Mouse (Mus musculus): ENCODE measurements at regions not wholly inside any gene's neighbourhood (a gene's known extent, or its start where the extent isn't known, plus 50 kb on each side); places are given as distances from the start of the nearest gene placed in this dataset.
"Not testable (repeated sequence)": the region's sequence is repeated elsewhere in the genome, so short reads cannot be mapped to it uniquely, and the experiment has no call there.

DNA sequence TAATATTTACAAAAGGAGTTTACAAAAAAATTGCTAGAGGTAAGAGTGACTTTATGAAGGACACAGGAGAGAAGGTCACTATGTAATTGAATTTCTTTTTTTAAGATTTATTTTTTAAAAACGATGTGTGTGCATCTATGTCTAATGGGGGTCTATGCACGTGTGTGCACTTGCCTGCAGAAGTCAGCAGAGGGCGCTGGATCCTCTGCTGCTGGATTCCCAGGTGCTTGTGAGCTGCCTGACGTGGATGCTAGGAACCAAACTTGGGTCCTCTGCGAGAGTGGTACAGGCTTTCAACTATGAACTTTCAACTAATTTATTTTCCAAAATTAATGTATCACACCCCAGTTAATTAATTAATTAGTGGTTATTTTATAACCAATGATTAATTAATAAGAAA is 85.0 kb downstream of the Glrx3 start:
- Histone ChIP-seq H3K36me3 (replicated peaks) (no peaks in the 10 kb centered on the region), H3K27me3 (no peaks in the 10 kb centered on the region), H3K4me3 (replicated peaks) (no peak overlapping the region), H3K4me1 (peaks cover 9% of the 10 kb centered on the region; the same call in 1 of the 2 replicates), H3K4me2 (no peak overlapping the region), H3K27ac (no peak overlapping the region), H3K9ac (no peak overlapping the region), H3K9me3 (no peaks in the 10 kb centered on the region)
- WGBS = 81% methylated on average over 5 of the region's 5 CpGs
- no peak for ATAC-seq (ENCODE audit: low FRiP score)

DNA sequence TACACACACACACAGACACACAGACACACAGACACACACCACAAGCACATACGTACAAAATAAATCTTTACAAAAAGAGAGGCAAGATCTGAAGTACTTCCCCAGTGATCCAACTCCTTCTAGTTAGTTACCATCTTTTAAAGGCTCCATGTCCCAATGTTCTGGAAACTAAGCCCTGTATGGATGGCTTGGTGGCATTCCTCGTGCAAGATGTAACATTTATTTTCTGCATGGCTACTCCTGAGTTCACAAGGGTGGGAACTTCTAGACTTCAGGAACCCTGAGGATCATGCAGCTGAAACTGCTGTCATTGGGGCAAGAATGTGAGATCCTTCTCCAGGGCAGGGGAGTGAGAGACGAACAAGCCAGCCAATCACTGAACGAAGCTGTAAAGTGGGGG is 96.1 kb downstream of the Glrx3 start:
- Histone ChIP-seq H3K4me1 (no peaks in the 10 kb centered on the region), H3K4me2 (no peak overlapping the region), H3K27ac (no peak overlapping the region), H3K9me3 (no peaks in the 10 kb centered on the region), H3K9ac (no peak overlapping the region), H3K36me3 (replicated peaks) (no peaks in the 10 kb centered on the region), H3K4me3 (replicated peaks) (no peak overlapping the region), H3K27me3 (no peaks in the 10 kb centered on the region)
- ATAC-seq (ENCODE audit: low FRiP score) = no peak
- 82% methylated on average over 4 of the region's 4 CpGs for WGBS

DNA sequence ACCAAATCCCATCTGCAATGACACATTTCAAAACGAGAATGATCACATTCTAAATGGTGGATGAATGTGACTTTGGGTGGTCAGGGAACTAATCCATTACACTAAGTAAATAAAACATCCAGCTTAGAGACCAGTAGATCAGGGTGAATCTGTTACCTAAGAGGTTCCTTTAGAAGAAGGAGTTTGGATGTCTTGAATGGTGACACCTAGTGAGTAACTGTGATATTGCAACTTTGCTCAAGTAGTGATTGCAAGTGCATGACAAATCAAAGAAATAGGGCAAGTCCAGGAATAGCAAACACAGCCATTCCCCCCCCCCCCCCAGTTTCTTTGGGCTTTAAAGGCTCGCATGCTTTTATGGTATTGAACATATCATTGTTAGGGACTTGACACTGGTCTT is 112.6 kb downstream of the Glrx3 start:
- Histone ChIP-seq H3K9me3 (no peaks in the 10 kb centered on the region), H3K4me2 (no peak overlapping the region), H3K9ac (no peak overlapping the region), H3K27me3 (no peaks in the 10 kb centered on the region), H3K36me3 (replicated peaks) (no peaks in the 10 kb centered on the region), H3K27ac (no peak overlapping the region), H3K4me3 (replicated peaks) (no peak overlapping the region), H3K4me1 (no peaks in the 10 kb centered on the region)
- no peak for ATAC-seq (ENCODE audit: low FRiP score)
- WGBS = 30% methylated on average over 2 of the region's 2 CpGs

- WGBS = 52% methylated on average over 5 of the region's 5 CpGs
- ATAC-seq (ENCODE audit: low FRiP score) = no peak
- Histone ChIP-seq H3K9ac (no peak overlapping the region), H3K4me3 (replicated peaks) (no peak overlapping the region), H3K4me1 (no peaks in the 10 kb centered on the region), H3K36me3 (replicated peaks) (no peaks in the 10 kb centered on the region), H3K27me3 (no peaks in the 10 kb centered on the region), H3K4me2 (no peak overlapping the region), H3K9me3 (no peaks in the 10 kb centered on the region), H3K27ac (no peak overlapping the region)
These were observed 115.3 kb downstream of the Glrx3 start for GRCm38 (mm10) chr7:137552551-137553198.

- no peak overlapping the region for H3K27ac ChIP-seq
- H3K4me2 ChIP-seq = no peak overlapping the region
- H3K4me3 ChIP-seq (replicated peaks) = no peak overlapping the region
- no peaks in the 10 kb centered on the region for H3K4me1 ChIP-seq
- no peaks in the 10 kb centered on the region for H3K9me3 ChIP-seq
- ATAC-seq (ENCODE audit: low FRiP score) = no peak
- H3K36me3 ChIP-seq (replicated peaks) = no peaks in the 10 kb centered on the region
- H3K9ac ChIP-seq = no peak overlapping the region
- 65% methylated on average over 2 of the region's 2 CpGs for WGBS
- no peaks in the 10 kb centered on the region for H3K27me3 ChIP-seq
These were observed 118.1 kb downstream of the Glrx3 start for GRCm38 (mm10) chr7:137555481-137555880.

DNA sequence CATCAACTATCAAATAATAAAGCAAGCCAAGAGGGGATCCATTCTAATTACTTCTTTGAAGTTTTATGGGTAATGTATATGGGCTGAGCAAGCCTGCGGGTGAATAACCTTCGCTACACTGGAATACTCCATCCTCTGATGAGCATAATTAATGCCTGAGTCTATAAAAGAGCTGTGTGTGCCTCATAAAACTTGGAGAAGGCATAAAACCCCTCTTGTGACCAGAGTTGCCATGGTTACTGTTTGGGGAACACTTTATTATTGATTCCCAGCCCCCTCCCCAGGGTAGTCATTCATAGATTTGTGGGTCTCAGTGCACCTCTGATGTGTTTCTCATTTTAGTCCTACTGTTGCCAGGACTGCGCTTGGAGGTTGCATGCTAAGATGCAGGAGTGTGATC is 120.0 kb downstream of the Glrx3 start:
- H3K27me3 ChIP-seq = no peaks in the 10 kb centered on the region
- no peaks in the 10 kb centered on the region for H3K9me3 ChIP-seq
- H3K9ac ChIP-seq = no peak overlapping the region
- no peak overlapping the region for H3K4me2 ChIP-seq
- no peak for ATAC-seq (ENCODE audit: low FRiP score)
- H3K27ac ChIP-seq = no peak overlapping the region
- H3K4me3 ChIP-seq (replicated peaks) = no peak overlapping the region
- H3K4me1 ChIP-seq = 0 out of 2 replicates have a peak, but pooled peaks cover 2% of the 10 kb centered on the region
- WGBS = 83% methylated on average over 3 of the region's 3 CpGs
- H3K36me3 ChIP-seq (replicated peaks) = no peaks in the 10 kb centered on the region

- Histone ChIP-seq H3K36me3 (replicated peaks) (no peaks in the 10 kb centered on the region), H3K4me2 (no peak overlapping the region), H3K27me3 (no peaks in the 10 kb centered on the region), H3K9ac (no peak overlapping the region), H3K9me3 (no peaks in the 10 kb centered on the region), H3K27ac (no peak overlapping the region), H3K4me3 (replicated peaks) (no peak overlapping the region), H3K4me1 (peaks cover 2% of the 10 kb centered on the region; the same call in 1 of the 2 replicates)
- WGBS = 85% methylated on average over 3 of the region's 3 CpGs
- ATAC-seq (ENCODE audit: low FRiP score) = no peak
These were observed 121.5 kb downstream of the Glrx3 start for GRCm38 (mm10) chr7:137558871-137559270.

DNA sequence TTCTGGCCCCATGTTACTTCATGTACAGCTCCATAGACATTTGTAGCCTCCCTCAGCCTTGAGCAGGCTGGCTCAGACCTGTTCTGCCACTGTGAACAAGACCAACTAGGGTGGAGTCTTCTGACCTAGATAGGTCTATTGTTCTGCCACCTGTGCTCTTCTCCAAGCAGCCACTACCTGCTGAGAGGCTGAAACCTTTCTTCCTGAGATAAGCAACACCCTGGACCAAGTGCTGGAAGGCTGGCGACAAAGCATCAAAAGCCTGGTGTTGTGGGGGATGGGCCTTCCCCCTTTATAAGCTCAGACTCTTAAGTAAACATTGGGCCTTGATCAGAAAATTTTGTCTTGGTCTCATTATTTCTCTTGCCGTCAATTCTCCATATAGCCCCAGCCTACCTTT is 132.8 kb downstream of the Glrx3 start:
- WGBS = 86% methylated on average over 2 of the region's 2 CpGs
- no peaks in the 10 kb centered on the region for H3K36me3 ChIP-seq (replicated peaks)
- no peak for ATAC-seq (ENCODE audit: low FRiP score)

DNA sequence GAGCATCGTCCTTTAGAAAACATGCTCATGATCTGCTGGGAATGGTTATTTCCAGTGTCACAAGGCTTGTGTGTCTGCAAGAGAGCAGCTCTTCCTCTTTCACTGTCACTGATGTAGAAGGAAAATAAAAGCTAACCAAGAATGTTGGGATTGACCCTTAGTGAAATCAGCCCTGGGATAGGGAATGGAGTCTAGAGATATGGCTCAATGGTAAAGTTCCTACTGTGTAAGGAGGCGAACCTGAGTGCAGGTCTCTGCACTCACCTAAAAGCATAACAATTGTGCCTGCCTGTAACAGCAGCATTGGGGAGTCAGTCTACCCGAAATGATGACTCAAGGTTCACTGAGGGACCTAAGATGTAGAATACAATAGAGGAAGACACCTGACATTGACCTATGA is 138.1 kb downstream of the Glrx3 start:
- Histone ChIP-seq H3K9ac (no peak overlapping the region), H3K4me2 (no peak overlapping the region), H3K27me3 (no peaks in the 10 kb centered on the region), H3K4me1 (no peaks in the 10 kb centered on the region), H3K4me3 (replicated peaks) (no peak overlapping the region), H3K9me3 (no peaks in the 10 kb centered on the region), H3K36me3 (replicated peaks) (no peaks in the 10 kb centered on the region), H3K27ac (no peak overlapping the region)
- ATAC-seq (ENCODE audit: low FRiP score) = no peak
- 74% methylated on average over 3 of the region's 3 CpGs for WGBS

More for the DNA sequence above, 132.8 kb downstream of the Glrx3 start:
- H3K4me2 ChIP-seq = no peak overlapping the region
- no peaks in the 10 kb centered on the region for H3K27me3 ChIP-seq
- no peak overlapping the region for H3K9ac ChIP-seq
- no peaks in the 10 kb centered on the region for H3K9me3 ChIP-seq
- H3K27ac ChIP-seq = no peak overlapping the region
- H3K4me3 ChIP-seq (replicated peaks) = no peak overlapping the region
- H3K4me1 ChIP-seq = no peaks in the 10 kb centered on the region

GRCm38 (mm10) chr7:137576251-137576650 is 138.8 kb downstream of the Glrx3 start:
- Histone ChIP-seq H3K9ac (no peak overlapping the region), H3K4me3 (replicated peaks) (no peak overlapping the region), H3K9me3 (no peaks in the 10 kb centered on the region), H3K27me3 (no peaks in the 10 kb centered on the region), H3K36me3 (replicated peaks) (no peaks in the 10 kb centered on the region), H3K27ac (no peak overlapping the region), H3K4me2 (no peak overlapping the region), H3K4me1 (no peaks in the 10 kb centered on the region)
- 70% methylated on average over 6 of the region's 6 CpGs for WGBS
- no peak for ATAC-seq (ENCODE audit: low FRiP score)

DNA sequence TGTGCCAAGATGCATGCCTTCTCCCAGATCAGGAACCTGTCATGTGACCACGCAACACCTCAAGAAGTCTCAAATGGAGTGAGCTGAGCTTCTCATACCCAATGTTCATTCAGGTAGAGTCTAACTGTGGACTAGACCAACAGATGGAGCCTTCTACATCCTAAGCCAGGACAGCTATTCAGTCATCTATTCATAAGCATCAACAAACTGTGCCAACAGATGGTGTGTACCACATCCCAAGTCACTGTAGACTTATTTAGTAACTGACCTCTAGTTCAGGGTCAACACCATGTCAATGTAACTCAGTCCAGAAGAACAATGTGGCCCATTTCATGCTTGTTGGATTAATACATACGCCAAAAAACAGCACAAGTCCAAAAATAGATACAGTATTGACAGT is 146.1 kb downstream of the Glrx3 start:
- no peak for ATAC-seq (ENCODE audit: low FRiP score)
- H3K9ac ChIP-seq = no peak overlapping the region
- WGBS = 85% methylated on average over 2 of the region's 2 CpGs

GRCm38 (mm10) chr7:137584916-137585315 is 147.5 kb downstream of the Glrx3 start:
- not testable (repeated sequence) for H3K36me3 ChIP-seq (replicated peaks); H3K4me3 ChIP-seq (replicated peaks); H3K4me2 ChIP-seq; H3K9ac ChIP-seq; ATAC-seq (ENCODE audit: low FRiP score); H3K4me1 ChIP-seq; H3K27ac ChIP-seq; H3K9me3 ChIP-seq; H3K27me3 ChIP-seq
- 85% methylated on average over 4 of the region's 4 CpGs for WGBS

More for the DNA sequence above, 146.1 kb downstream of the Glrx3 start:
- Histone ChIP-seq H3K36me3 (replicated peaks) (no peaks in the 10 kb centered on the region), H3K4me2 (no peak overlapping the region), H3K27ac (no peak overlapping the region), H3K4me3 (replicated peaks) (no peak overlapping the region), H3K4me1 (no peaks in the 10 kb centered on the region), H3K27me3 (no peaks in the 10 kb centered on the region), H3K9me3 (no peaks in the 10 kb centered on the region)

DNA sequence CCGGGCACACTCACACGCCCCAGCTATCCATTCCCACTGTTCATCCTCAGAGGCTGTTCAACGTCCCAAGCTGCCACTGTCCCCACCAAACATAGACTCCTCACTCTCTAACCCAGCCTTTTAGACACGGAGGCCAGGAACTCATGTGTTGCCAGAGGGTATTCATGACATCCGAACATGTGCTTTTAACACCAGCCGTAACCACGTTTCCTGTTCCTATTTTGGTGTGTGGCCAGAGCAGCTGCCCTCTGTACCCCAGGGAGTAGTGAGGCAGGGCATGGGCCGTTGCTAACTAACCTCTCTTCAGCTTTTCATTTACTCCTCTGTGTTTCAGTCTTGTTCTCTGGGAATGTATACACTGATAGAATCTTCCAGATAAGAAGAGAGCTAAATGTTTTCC is 156.2 kb downstream of the Glrx3 start:
- ATAC-seq (ENCODE audit: low FRiP score) = no peak
- H3K9ac ChIP-seq = no peak overlapping the region
- H3K36me3 ChIP-seq (replicated peaks) = no peaks in the 10 kb centered on the region
- H3K27me3 ChIP-seq = no peaks in the 10 kb centered on the region
- no peak overlapping the region for H3K4me2 ChIP-seq
- no peak overlapping the region for H3K4me3 ChIP-seq (replicated peaks)
- H3K4me1 ChIP-seq = no peaks in the 10 kb centered on the region
- H3K27ac ChIP-seq = no peak overlapping the region
- 75% methylated on average over 8 of the region's 8 CpGs for WGBS
- no peaks in the 10 kb centered on the region for H3K9me3 ChIP-seq
